Mouse (Mus musculus): ENCODE data around the gene Slc43a2.
A peak's percentile ranks its signal among the peaks of the same experiment; 100 is the strongest.
"Not testable (repeated sequence)": the region's sequence is repeated elsewhere in the genome, so short reads cannot be mapped to it uniquely, and the experiment has no call there.

Gene Slc43a2

GRCm38 (mm10) chr11:75599802-75600201 is 68.3 kb downstream of the Slc43a2 start:
- not testable (repeated sequence) for DNase-seq (ENCODE audit: low read depth in 2 of 2, low spot score in 2 of 2)

GRCm38 (mm10) chr11:75604826-75605225 is 73.3 kb downstream of the Slc43a2 start:
- no peak for DNase-seq (ENCODE audit: low read depth in 2 of 2, low spot score in 2 of 2)

GRCm38 (mm10) chr11:75605318-75605717 is 73.8 kb downstream of the Slc43a2 start:
- no peak for DNase-seq (ENCODE audit: low read depth in 2 of 2, low spot score in 2 of 2)

- no peak for DNase-seq (ENCODE audit: low read depth in 2 of 2, low spot score in 2 of 2)
These were observed 77.3 kb downstream of the Slc43a2 start for GRCm38 (mm10) chr11:75608776-75609175.

GRCm38 (mm10) chr11:75610021-75610420 is 78.5 kb downstream of the Slc43a2 start:
- DNase-seq (ENCODE audit: low read depth in 2 of 2, low spot score in 2 of 2): no peak

- DNase-seq (ENCODE audit: low read depth in 2 of 2, low spot score in 2 of 2): no peak
These were observed 83.3 kb downstream of the Slc43a2 start for GRCm38 (mm10) chr11:75614769-75615168.

GRCm38 (mm10) chr11:75615556-75615955 is 84.1 kb downstream of the Slc43a2 start:
- no peak for DNase-seq (ENCODE audit: low read depth in 2 of 2, low spot score in 2 of 2)

GRCm38 (mm10) chr11:75619133-75619532 is 87.6 kb downstream of the Slc43a2 start:
- peak; percentile 32 to 51 for DNase-seq (ENCODE audit: low read depth in 2 of 2, low spot score in 2 of 2)

- DNase-seq (ENCODE audit: low read depth in 2 of 2, low spot score in 2 of 2): no peak
These were observed 88.8 kb downstream of the Slc43a2 start for GRCm38 (mm10) chr11:75620136-75620780.

GRCm38 (mm10) chr11:75621426-75621825 is 89.9 kb downstream of the Slc43a2 start:
- DNase-seq (ENCODE audit: low read depth in 2 of 2, low spot score in 2 of 2): no peak

- DNase-seq (ENCODE audit: low read depth in 2 of 2, low spot score in 2 of 2): no peak
These were observed 91.3 kb downstream of the Slc43a2 start for GRCm38 (mm10) chr11:75622588-75623329.

- no peak for DNase-seq (ENCODE audit: low read depth in 2 of 2, low spot score in 2 of 2)
These were observed 92.6 kb downstream of the Slc43a2 start for GRCm38 (mm10) chr11:75624102-75624554.

- no peak for DNase-seq (ENCODE audit: low read depth in 2 of 2, low spot score in 2 of 2)
These were observed 94.3 kb downstream of the Slc43a2 start for GRCm38 (mm10) chr11:75625820-75626219.
